Mouse (Mus musculus): ENCODE measurements around the gene Ndufc2. TPM values are rescaled to one million over a fixed set of nuclear protein-coding genes. Genes with fewer than 3 reads are reported as not detected.

Gene Ndufc2
- total RNA-seq, 1 experiment from 2014 or later, result 50.0 TPM

GRCm38 (mm10) chr7:97455577-97455976 lies 55.8 kb downstream of the Ndufc2 start:
- ATAC-seq (replicated peaks; ENCODE audit: insufficient number of reproducible peaks, low FRiP score, low TSS enrichment, poor library complexity, severe bottlenecking), result 0 out of 2 replicates have a peak, but pooled peaks have one; percentile 24

Other genes starting within 250 kb of the Ndufc2 start
- 1.9 to 8.0 TPM (median 5.7 TPM) in 3 replicates for gene Usp35, start 68.0 kb upstream of the Ndufc2 start, total RNA-seq (2017)
- gene Kctd21, start 67.7 kb upstream of the Ndufc2 start, total RNA-seq (2017), result 1.2 to 4.0 TPM (median 2.2 TPM) in 3 replicates
- gene Alg8, start 28.4 kb upstream of the Ndufc2 start, total RNA-seq (2017), result 1.9 to 8.3 TPM (median 4.5 TPM) in 3 replicates
- gene Thrsp, start 17.7 kb downstream of the Ndufc2 start, total RNA-seq (2017), result not detected in 3 replicates
- 0.48 to 0.97 TPM (median 0.85 TPM) in 3 replicates for gene Kctd14, start 51.3 kb downstream of the Ndufc2 start, total RNA-seq (2017)
- 23.7 to 41.9 TPM (median 34.0 TPM) in 3 replicates for gene Ints4, start 81.0 kb downstream of the Ndufc2 start, total RNA-seq (2017)
- gene Aamdc, start 179.5 kb downstream of the Ndufc2 start, total RNA-seq (2017), result 20.3 to 34.1 TPM (median 27.6 TPM) in 3 replicates
- 50.8 to 106 TPM (median 78.8 TPM) in 3 replicates for gene Rsf1, start 179.9 kb downstream of the Ndufc2 start, total RNA-seq (2017)